Mouse (Mus musculus) heart, embryonic 15.5 days (tissue): ENCODE data around the gene Slc46a1. TPM values are rescaled to one million over a fixed set of nuclear protein-coding genes. Genes with fewer than 3 reads are reported as not detected.

ENCODE experiments used
- ATAC-seq: fragments of 200-750 bp; cut with Nextera tagmentation; replicated peaks from 2 replicates; pipeline ENCODE4 v1.8.0; 2017; ENCODE audit warnings: low read depth, moderate TSS enrichment; ENCODE audit not compliant: insufficient number of reproducible peaks, insufficient read depth, low FRiP score
- H3K27ac ChIP-seq: fragments of 300-500 bp; sonication (generic); 2 replicates; pipeline ENCODE4 v1.5.1; 2015; ENCODE audit warnings: mild to moderate bottlenecking, inconsistent platforms
- H3K27me3 ChIP-seq: fragments of 300-500 bp; sonication (generic); 2 replicates; pipeline ENCODE4 v1.6.1; 2015; ENCODE audit warnings: inconsistent platforms
- H3K36me3 ChIP-seq: fragments of 300-500 bp; sonication (generic); 2 replicates; pipeline ENCODE4 v1.6.1; 2015; ENCODE audit warnings: mild to moderate bottlenecking, inconsistent platforms
- H3K4me1 ChIP-seq: fragments of 300-500 bp; sonication (generic); replicated peaks from 2 replicates; pipeline ENCODE4 v1.6.1; 2015; ENCODE audit warnings: inconsistent platforms
- H3K4me2 ChIP-seq: fragments of 300-500 bp; sonication (generic); 2 replicates; pipeline ENCODE4 v1.6.1; 2015; ENCODE audit warnings: inconsistent platforms, mild to moderate bottlenecking, moderate library complexity
- H3K4me3 ChIP-seq: fragments of 300-500 bp; sonication (generic); 2 replicates; pipeline ENCODE4 v1.5.1; 2015; ENCODE audit warnings: mild to moderate bottlenecking, inconsistent platforms
- H3K9ac ChIP-seq: fragments of 300-500 bp; sonication (generic); 2 replicates; pipeline ENCODE4 v1.6.1; 2015; ENCODE audit warnings: mild to moderate bottlenecking, inconsistent platforms
- H3K9me3 ChIP-seq: fragments of 300-500 bp; sonication (generic); replicated peaks from 2 replicates; pipeline ENCODE4 v1.6.1; 2016; ENCODE audit warnings: inconsistent platforms
- WGBS: fragments of 180-500 bp; shearing (Covaris S2); methylation state at CpG from one replicate; pipeline ENCODE4 v1.1.7; 2015; ENCODE audit warnings: mixed read lengths; 5-methylcytosine and 5-hydroxymethylcytosine counted together
- polyA plus RNA-seq: library from polyadenylated mRNA; unstranded; fragments of >200 nt; fragmentation: Nextera tagmentation; extraction: Ambion mirVana; gene quantifications from 2 replicates; pipeline ENCODE4 v1.2.1, GENCODE M21; 2015

Slc46a1 gene
- 6.5 and 7.5 TPM in 2 replicates for polyA plus RNA-seq

DNA sequence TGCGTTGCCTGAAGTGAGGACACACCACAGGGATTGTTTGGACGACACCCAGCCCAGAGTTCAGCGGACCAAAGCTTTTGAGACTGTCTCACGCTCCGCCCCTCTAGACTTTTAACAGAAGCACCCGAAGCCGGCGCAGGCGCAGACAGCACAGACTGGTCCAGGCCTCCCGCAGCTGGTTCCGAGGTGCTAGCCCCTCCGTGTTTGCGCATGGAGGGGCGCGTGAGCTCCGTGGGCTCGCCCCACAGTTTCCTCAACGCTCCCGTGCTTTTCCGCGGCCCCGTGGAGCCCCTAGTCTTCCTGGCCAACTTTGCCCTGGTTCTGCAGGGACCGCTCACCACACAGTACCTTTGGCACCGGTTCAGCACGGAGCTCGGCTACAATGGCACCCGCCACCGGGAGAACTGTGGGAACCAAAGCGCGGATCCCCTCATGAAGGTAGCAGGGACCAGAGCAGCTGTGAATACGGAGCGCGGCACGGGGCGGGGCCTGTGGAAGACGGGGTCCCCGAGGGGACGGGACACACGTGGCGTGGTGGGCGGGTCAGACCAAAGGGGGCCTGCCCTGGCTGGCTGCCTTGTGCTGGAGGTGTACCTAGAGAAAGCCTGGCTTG, at the start of gene Slc46a1:
Slc46a1 (plus strand) TSS at position 130 of the 613 bp plus-strand sequence.
- Histone ChIP-seq H3K4me1 (peaks cover 14% of the 10 kb centered on the region), H3K9ac (peak within 1 kb of the TSS; percentile 70), H3K36me3 (no peaks in the 10 kb centered on the region), H3K27ac (peak within 1 kb of the TSS; percentile 88), H3K27me3 (no peaks in the 10 kb centered on the region), H3K9me3 (no peaks in the 10 kb centered on the region), H3K4me3 (peak within 1 kb of the TSS; percentile 67), H3K4me2 (peak within 1 kb of the TSS; percentile 89)
- WGBS, result under 1% methylated on average over 41 of the region's 41 CpGs
- ATAC-seq, result peak; percentile 93

DNA sequence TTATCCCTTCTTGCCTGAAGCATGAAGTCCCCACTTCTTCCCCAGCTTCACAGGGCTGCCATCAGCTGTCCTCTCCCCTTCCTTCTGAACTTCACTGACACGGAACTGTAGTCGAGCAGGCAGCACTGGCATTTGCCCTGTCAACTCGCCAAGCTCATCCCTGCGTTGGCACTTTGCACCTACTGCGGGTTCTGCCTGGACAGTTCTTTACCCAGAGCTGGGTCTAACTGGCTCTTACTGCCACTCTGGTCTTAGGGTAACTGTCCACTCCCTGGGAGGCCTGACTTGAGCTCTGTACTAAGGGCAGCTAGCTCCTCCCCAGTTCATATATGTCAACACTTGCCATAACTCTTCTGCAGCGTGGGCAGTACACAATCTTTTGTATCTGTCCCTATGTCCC, 48.6 kb upstream of the Slc46a1 start:
- Histone ChIP-seq H3K9me3 (no peaks in the 10 kb centered on the region), H3K36me3 (no peaks in the 10 kb centered on the region), H3K4me3 (no peak overlapping the region), H3K4me2 (no peak overlapping the region), H3K9ac (no peak overlapping the region), H3K27ac (no peak overlapping the region), H3K4me1 (no peaks in the 10 kb centered on the region), H3K27me3 (peaks cover 25% of the 10 kb centered on the region)
- 74% methylated on average over 6 of the region's 6 CpGs for WGBS
- no peak for ATAC-seq

DNA sequence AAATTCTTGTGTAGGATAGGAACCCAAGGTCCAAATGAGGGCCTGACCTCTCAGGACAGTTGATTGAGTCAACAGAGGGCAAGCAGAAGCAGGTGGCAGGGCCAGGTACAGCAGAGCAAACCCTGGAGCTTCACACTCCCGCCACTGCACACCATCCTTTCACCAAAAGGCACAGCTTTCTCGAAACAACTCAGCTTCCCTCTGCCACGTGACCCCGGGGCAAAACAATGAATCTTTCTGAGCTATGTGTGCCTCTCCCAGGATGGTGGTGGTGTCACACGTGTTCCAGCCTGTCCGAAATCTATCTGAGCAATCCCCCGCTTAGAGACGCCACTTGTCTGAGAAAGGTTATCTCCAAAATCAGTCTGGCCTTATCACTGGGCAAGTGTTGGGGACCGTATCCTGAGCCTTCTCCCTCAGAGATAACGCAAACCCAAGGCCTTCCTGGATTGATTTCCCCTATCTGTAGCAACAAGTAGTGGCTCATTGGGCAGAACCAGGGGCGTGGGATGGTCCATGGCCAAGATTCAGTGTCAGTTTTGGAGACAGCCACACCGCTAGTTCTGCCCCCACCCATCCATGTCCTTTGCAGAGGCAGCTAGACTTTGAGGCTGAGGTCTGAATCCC, 45.1 kb upstream of the Slc46a1 start:
- no peak overlapping the region for H3K4me3 ChIP-seq
- no peaks in the 10 kb centered on the region for H3K4me1 ChIP-seq
- no peak overlapping the region for H3K27ac ChIP-seq
- no peak for ATAC-seq
- WGBS, result 49% methylated on average over 12 of the region's 12 CpGs
- no peaks in the 10 kb centered on the region for H3K9me3 ChIP-seq
- H3K9ac ChIP-seq, result no peak overlapping the region
- H3K4me2 ChIP-seq, result no peak overlapping the region
- no peaks in the 10 kb centered on the region for H3K36me3 ChIP-seq
- peaks cover 34% of the 10 kb centered on the region for H3K27me3 ChIP-seq

DNA sequence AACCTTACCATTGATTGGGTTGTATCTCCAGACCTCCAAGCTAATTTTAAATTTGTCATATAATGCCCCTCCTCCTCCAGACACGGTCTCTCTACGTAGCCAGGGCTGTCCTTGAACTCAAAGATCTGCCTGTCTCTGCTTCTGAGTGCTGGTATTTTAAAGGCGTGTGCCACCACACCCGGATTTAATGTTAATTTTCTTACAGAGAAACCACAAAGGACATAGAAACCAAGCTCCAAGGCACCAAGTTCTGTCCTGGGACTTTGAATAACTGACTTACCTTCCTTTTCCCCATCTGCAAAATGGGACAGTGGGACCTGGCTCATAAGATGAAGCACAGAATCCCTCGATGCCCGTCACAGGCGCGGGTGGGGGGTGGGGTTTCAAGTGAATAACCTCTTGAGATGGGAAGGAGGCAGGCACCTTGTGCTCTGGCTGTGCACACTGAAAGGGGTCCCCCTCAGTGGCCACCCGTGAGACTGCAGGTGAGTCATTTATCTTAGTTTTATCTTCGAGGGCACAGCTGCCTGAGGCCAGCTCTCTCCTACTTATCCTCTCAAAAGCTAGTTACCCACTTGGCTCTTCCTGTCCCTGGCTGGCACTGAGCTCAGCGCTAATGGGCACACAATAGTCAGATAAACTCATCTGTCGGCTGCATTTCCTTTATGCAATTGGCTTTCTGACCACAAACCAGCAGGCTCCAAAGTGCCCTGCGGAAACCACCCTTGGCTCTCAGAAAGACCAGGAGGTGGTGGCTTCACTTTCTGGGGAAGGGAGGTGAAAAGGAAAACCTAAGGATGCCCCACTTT, 44.1 kb upstream of the Slc46a1 start:
- H3K9ac ChIP-seq, result no peak overlapping the region
- no peaks in the 10 kb centered on the region for H3K4me1 ChIP-seq
- no peaks in the 10 kb centered on the region for H3K36me3 ChIP-seq
- ATAC-seq, result no peak
- no peak overlapping the region for H3K4me3 ChIP-seq
- whole genome bisulfite sequencing, result 56% methylated on average over 13 of the region's 13 CpGs
- no peak overlapping the region for H3K4me2 ChIP-seq
- no peaks in the 10 kb centered on the region for H3K9me3 ChIP-seq
- H3K27ac ChIP-seq, result no peak overlapping the region
- peaks cover 34% of the 10 kb centered on the region for H3K27me3 ChIP-seq

GRCm38 (mm10) chr11:78422055-78422819, 43.3 kb upstream of the Slc46a1 start, which contains the start of gene Slc13a2:
Gene Slc13a2 (minus strand): TSS chr11:78422217.
- Histone ChIP-seq H3K9ac (no peak within 1 kb of the TSS), H3K4me1 (no peaks in the 10 kb centered on the region), H3K27me3 (peaks cover 34% of the 10 kb centered on the region), H3K4me3 (no peak within 1 kb of the TSS), H3K27ac (no peak within 1 kb of the TSS), H3K9me3 (no peaks in the 10 kb centered on the region), H3K36me3 (no peaks in the 10 kb centered on the region), H3K4me2 (no peak within 1 kb of the TSS)
- no peak for ATAC-seq
- 25% methylated on average over 13 of the region's 13 CpGs for whole genome bisulfite sequencing

- 52% methylated on average over 2 of the region's 2 CpGs for WGBS
- Histone ChIP-seq H3K4me1 (no peaks in the 10 kb centered on the region), H3K4me3 (no peak overlapping the region), H3K4me2 (no peak overlapping the region), H3K9ac (no peak overlapping the region), H3K27ac (no peak overlapping the region), H3K27me3 (peaks cover 30% of the 10 kb centered on the region), H3K9me3 (no peaks in the 10 kb centered on the region), H3K36me3 (no peaks in the 10 kb centered on the region)
- ATAC-seq, result no peak
These were observed 41.1 kb upstream of the Slc46a1 start for GRCm38 (mm10) chr11:78424352-78424751.

DNA sequence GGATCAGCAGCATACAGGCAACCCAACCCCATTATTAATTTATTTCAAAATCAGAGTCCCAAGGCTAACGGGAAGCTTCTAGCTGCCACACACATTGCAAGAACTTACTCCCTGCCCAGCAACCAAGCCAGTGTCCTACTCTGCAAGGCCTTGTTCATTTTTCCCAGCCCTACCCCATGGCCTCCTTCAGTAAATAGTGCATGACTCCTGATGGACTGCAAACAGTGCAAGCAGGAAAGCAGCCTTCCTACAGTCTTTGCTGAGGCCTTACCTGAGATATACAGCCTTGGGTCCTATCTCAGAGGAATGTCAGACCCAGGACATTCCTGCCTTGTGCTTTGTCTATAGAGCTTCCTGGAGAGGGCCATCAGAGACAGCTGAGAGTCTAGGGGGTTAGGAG, 39.9 kb upstream of the Slc46a1 start:
- no peak for ATAC-seq
- Histone ChIP-seq H3K4me1 (no peaks in the 10 kb centered on the region), H3K27me3 (peaks cover 23% of the 10 kb centered on the region), H3K9ac (no peak overlapping the region), H3K36me3 (no peaks in the 10 kb centered on the region), H3K4me2 (no peak overlapping the region), H3K27ac (no peak overlapping the region), H3K9me3 (no peaks in the 10 kb centered on the region), H3K4me3 (no peak overlapping the region)
- WGBS, result 94% methylated on average over 1 of the region's 1 CpGs

GRCm38 (mm10) chr11:78427655-78428054, 37.8 kb upstream of the Slc46a1 start:
- H3K36me3 ChIP-seq, result no peaks in the 10 kb centered on the region
- 89% methylated on average over 6 of the region's 6 CpGs for WGBS
- no peaks in the 10 kb centered on the region for H3K4me1 ChIP-seq
- H3K4me2 ChIP-seq, result no peak overlapping the region
- no peak for ATAC-seq
- no peak overlapping the region for H3K4me3 ChIP-seq
- no peak overlapping the region for H3K27ac ChIP-seq
- H3K27me3 ChIP-seq, result peaks cover 6% of the 10 kb centered on the region
- H3K9me3 ChIP-seq, result no peaks in the 10 kb centered on the region
- H3K9ac ChIP-seq, result no peak overlapping the region

DNA sequence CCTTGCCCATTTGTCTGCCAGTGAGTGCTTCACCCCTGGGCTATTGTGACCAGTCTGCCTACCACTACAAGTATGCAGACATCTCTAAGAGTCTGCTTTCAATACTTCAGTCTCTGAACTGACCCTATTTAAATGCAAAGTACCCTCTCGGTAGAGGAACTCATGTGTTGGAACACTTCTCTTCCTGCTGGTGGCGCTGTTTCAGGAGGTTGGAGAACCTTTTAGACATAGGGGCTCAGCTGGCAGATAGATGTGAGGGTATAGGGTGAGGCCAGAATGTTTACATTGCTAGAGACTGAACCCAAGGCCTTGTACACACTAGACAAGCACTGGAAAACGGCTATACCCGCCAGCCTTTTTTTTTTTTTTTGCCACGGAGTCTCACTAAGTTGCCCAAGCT, 37.2 kb upstream of the Slc46a1 start:
- no peak overlapping the region for H3K27ac ChIP-seq
- ATAC-seq, result no peak
- no peaks in the 10 kb centered on the region for H3K36me3 ChIP-seq
- no peaks in the 10 kb centered on the region for H3K9me3 ChIP-seq
- no peak overlapping the region for H3K9ac ChIP-seq
- H3K4me1 ChIP-seq, result no peaks in the 10 kb centered on the region
- H3K4me2 ChIP-seq, result no peak overlapping the region
- WGBS, result 76% methylated on average over 5 of the region's 5 CpGs
- no peak overlapping the region for H3K4me3 ChIP-seq
- no peaks in the 10 kb centered on the region for H3K27me3 ChIP-seq

GRCm38 (mm10) chr11:78430195-78430878, 35.2 kb upstream of the Slc46a1 start:
- H3K4me3 ChIP-seq, result no peak overlapping the region
- 40% methylated on average over 11 of the region's 11 CpGs for WGBS
- no peak overlapping the region for H3K9ac ChIP-seq
- H3K27ac ChIP-seq, result no peak overlapping the region
- H3K9me3 ChIP-seq, result no peaks in the 10 kb centered on the region
- no peak for ATAC-seq
- H3K36me3 ChIP-seq, result no peaks in the 10 kb centered on the region
- no peaks in the 10 kb centered on the region; the same call in 1 of the 2 replicates for H3K4me1 ChIP-seq
- no peak overlapping the region for H3K4me2 ChIP-seq
- H3K27me3 ChIP-seq, result no peaks in the 10 kb centered on the region
